Mouse (Mus musculus) limb, embryonic 14.5 days (tissue): ENCODE data around the gene Smpdl3a. TPM values are rescaled to one million over a fixed set of nuclear protein-coding genes. Genes with fewer than 3 reads are reported as not detected.

Experiments
- ATAC-seq: fragments of 200-750 bp; cut with Nextera tagmentation; 2 replicates; pipeline ENCODE4 v1.8.0; 2017; ENCODE audit warnings: low read depth, moderate number of reproducible peaks, moderate TSS enrichment; ENCODE audit not compliant: low FRiP score
- DNase-seq: peaks from one replicate; pipeline ENCODE4 v3.0.0-alpha.2; 2015; ENCODE audit warnings: low spot score
- H3K27ac ChIP-seq: fragments of 300-500 bp; sonication (generic); replicated peaks from 2 replicates; pipeline ENCODE4 v1.5.1; 2014; ENCODE audit warnings: low read depth, mild to moderate bottlenecking, low read length, moderate library complexity, mixed read lengths
- H3K27me3 ChIP-seq: fragments of 300-500 bp; sonication (generic); 2 replicates; pipeline ENCODE4 v1.6.1; 2014; ENCODE audit warnings: low read length, mixed read lengths; ENCODE audit not compliant: control insufficient read depth, insufficient read depth
- H3K36me3 ChIP-seq: fragments of 300-500 bp; sonication (generic); 2 replicates; pipeline ENCODE4 v1.6.1; 2014; ENCODE audit warnings: mild to moderate bottlenecking, low read length, moderate library complexity, mixed read lengths; ENCODE audit not compliant: control insufficient read depth, insufficient read depth
- H3K4me1 ChIP-seq: fragments of 300-500 bp; sonication (generic); 2 replicates; pipeline ENCODE4 v1.6.1; 2014; ENCODE audit warnings: antibody characterized with exemption, low read length, mixed read lengths; ENCODE audit not compliant: control insufficient read depth, insufficient read depth
- H3K4me2 ChIP-seq: fragments of 300-500 bp; sonication (generic); replicated peaks from 2 replicates; pipeline ENCODE4 v1.6.1; 2014; ENCODE audit warnings: low read depth, mild to moderate bottlenecking, low read length, moderate library complexity; ENCODE audit not compliant: severe bottlenecking
- H3K4me3 ChIP-seq: fragments of 300-500 bp; sonication (generic); replicated peaks from 2 replicates; pipeline ENCODE4 v1.5.1; 2014; ENCODE audit warnings: low read length
- H3K9ac ChIP-seq: fragments of 300-500 bp; sonication (generic); 2 replicates; pipeline ENCODE4 v1.6.1; 2014; ENCODE audit warnings: mild to moderate bottlenecking, low read depth, low read length, moderate library complexity; ENCODE audit not compliant: severe bottlenecking
- H3K9me3 ChIP-seq: fragments of 300-500 bp; sonication (generic); 2 replicates; pipeline ENCODE4 v1.6.1; 2016; ENCODE audit warnings: low read length; ENCODE audit not compliant: control insufficient read depth
- POLR2A ChIP-seq: fragments of 200-500 bp; IDR thresholded peaks from 2 replicates; pipeline ENCODE4 v1.8.0; 2012; ENCODE audit warnings: inconsistent platforms, mild to moderate bottlenecking, moderate library complexity, borderline replicate concordance; ENCODE audit not compliant: insufficient read depth, insufficient read length; ENCODE audit errors: extremely low read depth
- WGBS: fragments of 180-500 bp; shearing (Covaris S2); extraction: QIAGEN DNeasy Blood & Tissue Kit; methylation state at CpG from one replicate; pipeline ENCODE4 v1.1.7; 2014; 5-methylcytosine and 5-hydroxymethylcytosine counted together
- polyA plus RNA-seq, 2 experiments: library from polyadenylated mRNA; depleted of rRNA in 1 of 2; stranded (reverse) in 1 of 2; unstranded in 1 of 2; fragments of >200 nt; fragmentation: Nextera tagmentation in 1 of 2; extraction: Ambion mirVana in 1 of 2; gene quantifications; 2 replicates each; pipeline versions ENCODE4 v1.2.1 to v1.2.3; 2012 to 2014

The Smpdl3a gene
- polyA plus RNA-seq, 2 experiments: 13.7 to 14.3 TPM

- Histone ChIP-seq H3K4me2 (no peak overlapping the region), H3K9me3 (no peaks in the 10 kb centered on the region), H3K4me1 (no peaks in the 10 kb centered on the region), H3K9ac (no peak overlapping the region), H3K36me3 (no peaks in the 10 kb centered on the region), H3K27ac (no peak overlapping the region), H3K27me3 (no peaks in the 10 kb centered on the region), H3K4me3 (no peak overlapping the region)
- no peak for TF ChIP-seq POLR2A
- DNase-seq (no peak), ATAC-seq (no peak)
- 91% methylated on average over 2 of the region's 2 CpGs for WGBS
Observed at GRCm38 (mm10) chr10:57819209-57819608, 25.1 kb downstream of the Smpdl3a start.

GRCm38 (mm10) chr10:57822473-57822872 is 28.3 kb downstream of the Smpdl3a start:
- DNase-seq: no peak
- Histone ChIP-seq H3K4me1 (no peaks in the 10 kb centered on the region), H3K9ac (no peak overlapping the region), H3K4me2 (no peak overlapping the region), H3K27me3 (no peaks in the 10 kb centered on the region), H3K4me3 (no peak overlapping the region), H3K27ac (no peak overlapping the region), H3K9me3 (no peaks in the 10 kb centered on the region), H3K36me3 (no peaks in the 10 kb centered on the region)
- no peak for TF ChIP-seq POLR2A
- no peak for ATAC-seq
- 55% methylated on average over 3 of the region's 3 CpGs for WGBS

- H3K4me1 ChIP-seq: no peaks in the 10 kb centered on the region
- H3K9ac ChIP-seq: no peak overlapping the region
- H3K4me3 ChIP-seq: no peak overlapping the region
- 80% methylated on average over 5 of the region's 5 CpGs for WGBS
- no peak for TF ChIP-seq POLR2A
- H3K9me3 ChIP-seq: no peaks in the 10 kb centered on the region
- H3K4me2 ChIP-seq: no peak overlapping the region
- DNase-seq: no peak
- no peak overlapping the region for H3K27ac ChIP-seq
- no peaks in the 10 kb centered on the region for H3K27me3 ChIP-seq
- ATAC-seq: no peak
- no peaks in the 10 kb centered on the region for H3K36me3 ChIP-seq
Observed at GRCm38 (mm10) chr10:57828649-57829048, 34.5 kb downstream of the Smpdl3a start.

- Histone ChIP-seq H3K27ac (no peak overlapping the region), H3K4me1 (no peaks in the 10 kb centered on the region), H3K9ac (no peak overlapping the region), H3K9me3 (no peaks in the 10 kb centered on the region), H3K27me3 (no peaks in the 10 kb centered on the region), H3K36me3 (no peaks in the 10 kb centered on the region), H3K4me3 (no peak overlapping the region), H3K4me2 (no peak overlapping the region)
- 80% methylated on average over 3 of the region's 3 CpGs for WGBS
- no peak for DNase-seq
- TF ChIP-seq POLR2A: no peak
- no peak for ATAC-seq
Observed at GRCm38 (mm10) chr10:57829621-57830020, 35.5 kb downstream of the Smpdl3a start.

GRCm38 (mm10) chr10:57835094-57835493 is 41.0 kb downstream of the Smpdl3a start:
- Histone ChIP-seq H3K9ac (no peak overlapping the region), H3K36me3 (no peaks in the 10 kb centered on the region), H3K27ac (no peak overlapping the region), H3K4me2 (no peak overlapping the region), H3K9me3 (no peaks in the 10 kb centered on the region), H3K4me1 (no peaks in the 10 kb centered on the region), H3K4me3 (no peak overlapping the region), H3K27me3 (no peaks in the 10 kb centered on the region)
- DNase-seq (no peak), ATAC-seq (no peak)
- no peak for TF ChIP-seq POLR2A
- WGBS: 84% methylated on average over 1 of the region's 1 CpGs

GRCm38 (mm10) chr10:57835982-57836381 is 41.8 kb downstream of the Smpdl3a start:
- Histone ChIP-seq H3K9me3 (no peaks in the 10 kb centered on the region), H3K4me2 (no peak overlapping the region), H3K36me3 (no peaks in the 10 kb centered on the region), H3K9ac (no peak overlapping the region), H3K4me1 (no peaks in the 10 kb centered on the region), H3K27ac (no peak overlapping the region), H3K27me3 (no peaks in the 10 kb centered on the region), H3K4me3 (no peak overlapping the region)
- TF ChIP-seq POLR2A: no peak
- no peak for DNase-seq
- ATAC-seq: no peak
